Mouse (Mus musculus) limb, embryonic 15.5 days (tissue): ENCODE data around the gene Ntrk2. TPM values are rescaled to one million over a fixed set of nuclear protein-coding genes. Genes with fewer than 3 reads are reported as not detected.

Experiments
- ATAC-seq: fragments of 200-750 bp; cut with Nextera tagmentation; 2 replicates; pipeline ENCODE4 v1.8.0; 2017; ENCODE audit warnings: low read depth, moderate TSS enrichment; ENCODE audit not compliant: insufficient number of reproducible peaks, low FRiP score, low TSS enrichment
- H3K27ac ChIP-seq: fragments of 300-500 bp; sonication (generic); 2 replicates; pipeline ENCODE4 v1.5.1; 2015; ENCODE audit warnings: moderate library complexity, mild to moderate bottlenecking, inconsistent platforms
- H3K27me3 ChIP-seq: fragments of 300-500 bp; sonication (generic); 2 replicates; pipeline ENCODE4 v1.6.1; 2015; ENCODE audit warnings: inconsistent platforms
- H3K36me3 ChIP-seq: fragments of 300-500 bp; sonication (generic); 2 replicates; pipeline ENCODE4 v1.6.1; 2015; ENCODE audit warnings: inconsistent platforms
- H3K4me1 ChIP-seq: fragments of 300-500 bp; sonication (generic); 2 replicates; pipeline ENCODE4 v1.6.1; 2015; ENCODE audit warnings: inconsistent platforms
- H3K4me2 ChIP-seq: fragments of 300-500 bp; sonication (generic); 2 replicates; pipeline ENCODE4 v1.6.1; 2015; ENCODE audit warnings: mild to moderate bottlenecking, inconsistent platforms
- H3K4me3 ChIP-seq: fragments of 300-500 bp; sonication (generic); 2 replicates; pipeline ENCODE4 v1.5.1; 2015; ENCODE audit warnings: mild to moderate bottlenecking, inconsistent platforms
- H3K9ac ChIP-seq: fragments of 300-500 bp; sonication (generic); 2 replicates; pipeline ENCODE4 v1.6.1; 2015; ENCODE audit warnings: inconsistent platforms
- H3K9me3 ChIP-seq: fragments of 300-500 bp; sonication (generic); 2 replicates; pipeline ENCODE4 v1.6.1; 2016; ENCODE audit warnings: inconsistent platforms
- WGBS: fragments of 180-500 bp; shearing (Covaris S2); methylation state at CpG from one replicate; pipeline ENCODE4 v1.1.7; 2015; 5-methylcytosine and 5-hydroxymethylcytosine counted together
- polyA plus RNA-seq: library from polyadenylated mRNA; unstranded; fragments of >200 nt; fragmentation: Nextera tagmentation; extraction: Ambion mirVana; gene quantifications from 2 replicates; pipeline ENCODE4 v1.2.1, GENCODE M21; 2015

The Ntrk2 gene
- polyA plus RNA-seq, 1 experiment from 2014 or later = 17.9 TPM

DNA sequence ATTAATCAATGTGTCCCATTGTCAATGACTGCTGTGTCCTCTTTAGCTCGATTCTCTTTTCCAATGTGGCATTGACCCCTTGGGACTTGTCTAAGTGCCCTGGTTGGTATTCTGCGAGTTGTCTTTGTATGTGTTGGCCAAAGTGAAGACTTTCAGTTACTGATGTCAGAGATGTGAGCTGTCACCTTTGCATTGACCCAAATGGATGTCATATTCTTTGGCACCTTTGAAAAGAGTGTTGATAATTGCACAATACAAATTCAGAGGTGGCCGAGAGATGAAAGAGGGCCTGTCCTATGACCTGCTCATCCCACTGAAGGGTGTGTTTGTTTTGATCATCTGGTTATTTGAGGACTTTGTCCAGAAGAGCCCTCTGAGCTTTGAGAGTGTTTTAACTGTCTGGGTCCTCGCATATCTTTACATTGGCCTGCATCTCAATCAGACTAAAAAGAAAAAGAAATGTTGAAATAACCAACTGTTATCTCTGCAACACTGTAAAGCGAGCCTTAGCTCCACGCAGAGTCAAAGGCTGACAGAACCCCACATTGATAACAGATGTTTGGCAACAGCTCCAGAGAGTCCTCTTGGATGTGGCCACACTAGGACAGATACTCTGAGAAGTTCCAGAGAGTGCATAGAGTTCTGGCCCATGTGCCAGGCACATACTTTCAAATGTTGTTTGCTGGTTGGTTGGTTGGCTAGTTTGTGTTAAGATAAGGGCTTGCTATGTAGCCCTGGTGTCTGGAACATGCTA is 107.9 kb downstream of the Ntrk2 start:
- Histone ChIP-seq H3K4me3 (no peak overlapping the region), H3K36me3 (no peaks in the 10 kb centered on the region), H3K9me3 (no peaks in the 10 kb centered on the region), H3K9ac (no peak overlapping the region), H3K27me3 (no peaks in the 10 kb centered on the region), H3K27ac (no peak overlapping the region), H3K4me2 (no peak overlapping the region), H3K4me1 (no peaks in the 10 kb centered on the region)
- no peak for ATAC-seq
- WGBS = 72% methylated on average over 6 of the region's 6 CpGs

DNA sequence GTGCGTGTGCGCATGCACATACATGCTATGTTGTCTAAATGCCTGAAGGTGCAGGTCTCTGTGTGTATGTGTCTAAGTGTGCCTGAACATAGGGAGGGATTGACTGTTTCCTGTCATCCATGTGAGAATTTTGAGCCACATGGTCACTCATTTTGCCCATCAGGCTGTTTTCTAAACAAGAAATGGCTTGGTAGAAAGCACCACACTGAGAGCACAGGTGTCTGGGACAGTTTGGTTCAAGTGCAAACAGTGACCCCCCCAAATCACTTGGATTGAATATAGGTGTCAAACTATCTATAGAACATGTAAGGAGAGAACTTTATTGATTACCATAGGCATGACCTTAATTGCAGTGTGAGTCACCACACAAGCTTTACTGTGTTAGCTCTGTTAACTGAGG is 110.0 kb downstream of the Ntrk2 start:
- no peak overlapping the region for H3K4me3 ChIP-seq
- H3K27me3 ChIP-seq = no peaks in the 10 kb centered on the region
- H3K36me3 ChIP-seq = no peaks in the 10 kb centered on the region
- H3K9me3 ChIP-seq = no peaks in the 10 kb centered on the region
- 93% methylated on average over 2 of the region's 2 CpGs for WGBS
- 0 out of 2 replicates have a peak, but pooled peaks cover 3% of the 10 kb centered on the region for H3K4me1 ChIP-seq
- no peak overlapping the region for H3K9ac ChIP-seq
- no peak for ATAC-seq
- H3K4me2 ChIP-seq = no peak overlapping the region
- H3K27ac ChIP-seq = no peak overlapping the region

DNA sequence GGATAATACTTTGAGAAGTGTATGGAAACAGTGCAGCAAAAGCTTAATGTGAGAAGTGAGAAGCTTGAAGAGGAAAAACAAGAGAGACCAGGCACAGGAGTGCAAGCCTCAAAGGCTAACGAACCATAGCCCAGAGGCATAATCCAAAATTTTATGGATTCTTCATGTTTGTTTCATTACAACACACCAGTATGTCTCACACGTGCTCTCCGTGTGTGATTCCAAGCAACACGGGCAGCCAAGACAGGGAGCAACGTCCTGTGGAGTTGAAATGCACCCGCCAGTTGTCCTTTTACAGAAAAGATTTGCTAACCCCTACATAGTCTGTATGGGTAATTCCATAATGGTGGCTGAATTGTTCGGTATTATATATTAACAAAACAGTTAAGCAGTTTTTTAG is 113.9 kb downstream of the Ntrk2 start:
- H3K4me2 ChIP-seq = no peak overlapping the region
- H3K36me3 ChIP-seq = no peaks in the 10 kb centered on the region
- ATAC-seq = no peak
- H3K4me1 ChIP-seq = 0 out of 2 replicates have a peak, but pooled peaks cover 3% of the 10 kb centered on the region
- no peak overlapping the region for H3K4me3 ChIP-seq
- H3K9me3 ChIP-seq = no peaks in the 10 kb centered on the region
- whole genome bisulfite sequencing = 64% methylated on average over 7 of the region's 7 CpGs
- H3K9ac ChIP-seq = no peak overlapping the region
- no peaks in the 10 kb centered on the region for H3K27me3 ChIP-seq
- H3K27ac ChIP-seq = no peak overlapping the region

DNA sequence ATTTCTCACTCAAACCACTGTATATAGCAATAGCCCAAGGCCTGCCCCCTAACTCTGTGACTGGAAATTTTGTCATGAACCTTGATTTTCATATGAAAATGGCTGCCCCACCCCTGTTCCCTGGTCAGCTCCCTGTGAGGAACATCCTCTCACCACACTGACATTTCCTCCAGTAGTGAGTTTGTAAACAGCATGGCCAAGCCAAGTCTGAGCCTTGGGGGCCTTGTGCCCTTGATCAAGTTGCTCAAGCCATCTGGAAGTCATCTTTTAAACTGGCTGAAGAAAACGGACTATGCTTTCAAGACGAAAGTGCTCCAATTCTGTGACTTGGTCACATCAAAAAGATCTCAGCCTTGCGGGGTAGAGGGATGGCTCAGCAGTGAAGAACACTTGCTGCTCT is 114.9 kb downstream of the Ntrk2 start:
- H3K27me3 ChIP-seq = no peaks in the 10 kb centered on the region
- H3K4me3 ChIP-seq = no peak overlapping the region
- H3K36me3 ChIP-seq = no peaks in the 10 kb centered on the region
- ATAC-seq = no peak
- 0 out of 2 replicates have a peak, but pooled peaks cover 3% of the 10 kb centered on the region for H3K4me1 ChIP-seq
- H3K9me3 ChIP-seq = no peaks in the 10 kb centered on the region
- H3K9ac ChIP-seq = no peak overlapping the region
- 59% methylated on average over 3 of the region's 3 CpGs for WGBS
- no peak overlapping the region for H3K4me2 ChIP-seq
- no peak overlapping the region for H3K27ac ChIP-seq

DNA sequence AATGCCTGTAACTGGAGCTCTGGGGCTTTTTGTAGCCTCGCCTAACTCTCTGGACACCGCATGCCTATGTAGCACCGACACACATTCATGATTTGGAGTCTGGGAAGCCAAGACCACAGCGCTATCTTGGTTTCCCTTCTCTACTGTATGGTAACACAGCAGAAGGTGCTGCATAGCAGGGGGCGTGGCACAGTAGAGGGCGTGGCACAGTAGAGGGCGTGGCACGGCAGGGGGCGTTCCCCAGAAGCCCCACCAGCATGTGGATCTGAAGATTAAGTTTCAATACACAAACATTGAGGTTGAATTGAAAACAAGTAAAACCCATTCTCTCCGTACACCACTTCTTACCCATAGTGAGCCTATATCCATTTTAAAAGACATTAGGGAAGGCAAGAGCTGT is 115.3 kb downstream of the Ntrk2 start:
- Histone ChIP-seq H3K4me3 (no peak overlapping the region), H3K27me3 (no peaks in the 10 kb centered on the region), H3K4me1 (0 out of 2 replicates have a peak, but pooled peaks cover 3% of the 10 kb centered on the region), H3K27ac (no peak overlapping the region), H3K9me3 (no peaks in the 10 kb centered on the region), H3K36me3 (no peaks in the 10 kb centered on the region), H3K9ac (no peak overlapping the region), H3K4me2 (no peak overlapping the region)
- WGBS = 83% methylated on average over 10 of the region's 10 CpGs
- ATAC-seq = no peak

DNA sequence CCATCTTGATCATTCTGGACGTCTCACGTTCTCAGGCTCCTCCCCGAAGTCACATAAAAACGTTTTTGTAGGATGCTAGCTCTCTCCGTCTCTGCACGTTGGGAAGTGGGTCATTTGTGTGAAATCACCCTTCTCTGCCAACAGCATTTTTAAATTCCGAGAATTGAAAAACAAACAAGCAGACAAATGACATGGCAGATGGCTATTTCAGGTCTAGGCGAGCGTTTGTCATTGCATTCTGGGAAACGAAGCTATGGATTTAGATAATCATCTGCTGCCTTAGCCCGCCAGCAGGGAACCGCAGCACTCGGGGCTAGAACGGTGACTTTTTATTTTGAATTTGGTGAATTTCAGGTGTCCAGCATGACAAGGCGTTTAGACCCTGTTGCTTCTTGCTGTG is 115.8 kb downstream of the Ntrk2 start:
- Histone ChIP-seq H3K36me3 (no peaks in the 10 kb centered on the region), H3K4me2 (no peak overlapping the region), H3K9me3 (no peaks in the 10 kb centered on the region), H3K4me3 (no peak overlapping the region), H3K9ac (no peak overlapping the region), H3K4me1 (0 out of 2 replicates have a peak, but pooled peaks cover 3% of the 10 kb centered on the region), H3K27me3 (no peaks in the 10 kb centered on the region), H3K27ac (no peak overlapping the region)
- WGBS = 82% methylated on average over 15 of the region's 15 CpGs
- no peak for ATAC-seq

DNA sequence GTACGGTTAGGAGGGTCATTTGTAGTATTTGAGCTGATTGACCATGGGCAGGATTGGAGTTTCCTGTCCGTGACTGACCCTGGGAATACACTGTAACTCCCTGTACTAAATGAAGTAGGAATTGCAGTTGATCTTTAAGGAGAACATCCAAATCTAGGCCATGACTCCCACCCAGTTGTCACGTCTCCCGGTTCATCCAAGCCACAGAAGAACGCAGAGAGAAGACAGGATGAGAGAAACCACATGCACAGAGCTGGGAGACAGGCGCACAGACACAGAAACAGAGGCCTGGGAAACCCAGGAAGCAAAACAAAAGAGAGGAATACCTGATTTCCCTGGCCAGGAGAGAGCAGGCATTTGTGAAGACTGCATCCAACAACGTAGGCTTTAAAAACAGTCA is 117.1 kb downstream of the Ntrk2 start:
- H3K27me3 ChIP-seq = no peaks in the 10 kb centered on the region
- H3K4me2 ChIP-seq = no peak overlapping the region
- no peak overlapping the region for H3K27ac ChIP-seq
- 81% methylated on average over 7 of the region's 7 CpGs for WGBS
- no peaks in the 10 kb centered on the region for H3K36me3 ChIP-seq
- no peak overlapping the region for H3K9ac ChIP-seq
- H3K9me3 ChIP-seq = no peaks in the 10 kb centered on the region
- no peak for ATAC-seq
- 0 out of 2 replicates have a peak, but pooled peaks cover 3% of the 10 kb centered on the region for H3K4me1 ChIP-seq
- H3K4me3 ChIP-seq = no peak overlapping the region

DNA sequence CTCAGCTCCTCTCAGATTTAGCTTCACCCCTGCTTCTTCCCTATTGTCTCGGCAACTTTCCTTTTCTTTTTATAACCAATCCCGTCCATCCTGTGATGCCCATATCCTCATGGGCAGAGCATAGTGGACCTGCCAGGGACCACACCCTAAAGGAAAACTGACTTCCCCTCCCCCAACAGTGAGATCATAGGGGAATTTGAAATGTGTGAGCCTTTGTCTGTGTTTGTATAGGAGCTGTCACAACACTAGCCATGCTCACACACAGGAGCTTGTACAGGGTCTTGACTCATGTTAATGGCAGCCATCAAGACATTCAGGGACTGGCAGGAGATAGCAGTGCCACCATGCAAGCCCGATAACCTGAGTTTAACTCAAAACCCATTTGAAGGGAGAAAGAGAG is 118.1 kb downstream of the Ntrk2 start:
- no peak overlapping the region for H3K9ac ChIP-seq
- H3K9me3 ChIP-seq = no peaks in the 10 kb centered on the region
- WGBS = 59% methylated on average over 3 of the region's 3 CpGs
- H3K36me3 ChIP-seq = no peaks in the 10 kb centered on the region
- H3K27me3 ChIP-seq = no peaks in the 10 kb centered on the region
- no peak overlapping the region for H3K27ac ChIP-seq
- no peak overlapping the region for H3K4me3 ChIP-seq
- ATAC-seq = no peak
- H3K4me2 ChIP-seq = no peak overlapping the region
- H3K4me1 ChIP-seq = 0 out of 2 replicates have a peak, but pooled peaks cover 3% of the 10 kb centered on the region

DNA sequence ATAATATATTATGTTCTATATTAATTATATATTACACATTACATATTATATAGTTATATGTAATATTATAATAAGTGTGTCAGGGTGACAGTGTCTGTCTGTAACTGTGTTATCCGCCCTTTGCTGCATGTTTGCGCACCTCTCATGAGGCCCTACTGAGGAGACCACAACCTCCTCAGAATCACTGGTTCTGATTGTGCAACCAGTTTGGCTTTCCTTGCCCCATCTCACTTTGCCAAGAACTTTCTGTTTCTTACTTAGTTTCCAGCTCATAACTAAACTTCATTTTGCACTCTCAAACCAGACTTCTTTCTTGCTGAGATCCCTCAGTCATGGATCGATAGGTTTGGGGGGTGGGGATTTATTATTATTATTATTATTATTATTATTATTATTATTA is 120.8 kb downstream of the Ntrk2 start:
- no peaks in the 10 kb centered on the region for H3K27me3 ChIP-seq
- no peak overlapping the region for H3K9ac ChIP-seq
- WGBS = 91% methylated on average over 3 of the region's 3 CpGs
- H3K4me2 ChIP-seq = no peak overlapping the region
- no peak overlapping the region for H3K4me3 ChIP-seq
- H3K9me3 ChIP-seq = no peaks in the 10 kb centered on the region
- H3K27ac ChIP-seq = no peak overlapping the region
- no peaks in the 10 kb centered on the region for H3K36me3 ChIP-seq
- no peak for ATAC-seq
- no peaks in the 10 kb centered on the region for H3K4me1 ChIP-seq

DNA sequence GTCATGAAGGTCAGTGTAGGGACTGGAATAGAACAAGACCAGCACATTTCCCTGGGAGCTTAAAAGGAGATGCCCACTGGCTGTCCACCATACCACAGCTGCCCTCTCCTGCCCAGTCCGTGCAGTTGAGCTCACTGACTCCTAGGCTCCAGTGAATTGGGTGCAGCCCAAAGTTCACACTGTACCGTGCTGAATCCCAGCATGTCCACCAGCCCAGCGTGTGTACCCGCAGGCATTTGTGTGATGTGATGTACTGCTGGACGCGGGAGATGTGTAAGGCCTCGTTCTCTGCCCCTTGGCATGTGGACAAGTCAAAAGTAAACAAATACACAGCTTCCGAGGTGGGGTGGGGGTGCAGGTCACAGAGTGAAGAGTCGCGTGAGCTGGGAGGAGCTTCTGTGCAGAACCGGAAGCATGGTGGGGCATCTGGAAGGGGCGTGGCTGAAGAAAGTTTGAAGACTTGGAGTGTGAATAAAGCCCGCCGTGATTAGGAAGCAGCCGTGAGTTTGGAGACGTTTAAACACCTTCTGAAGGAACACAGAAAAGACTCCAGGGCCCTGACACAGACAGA is 121.4 kb downstream of the Ntrk2 start:
- Histone ChIP-seq H3K4me1 (no peaks in the 10 kb centered on the region), H3K4me3 (no peak overlapping the region), H3K27ac (no peak overlapping the region), H3K4me2 (no peak overlapping the region), H3K36me3 (no peaks in the 10 kb centered on the region), H3K9me3 (no peaks in the 10 kb centered on the region), H3K9ac (no peak overlapping the region), H3K27me3 (no peaks in the 10 kb centered on the region)
- 74% methylated on average over 16 of the region's 16 CpGs for WGBS
- ATAC-seq = no peak

DNA sequence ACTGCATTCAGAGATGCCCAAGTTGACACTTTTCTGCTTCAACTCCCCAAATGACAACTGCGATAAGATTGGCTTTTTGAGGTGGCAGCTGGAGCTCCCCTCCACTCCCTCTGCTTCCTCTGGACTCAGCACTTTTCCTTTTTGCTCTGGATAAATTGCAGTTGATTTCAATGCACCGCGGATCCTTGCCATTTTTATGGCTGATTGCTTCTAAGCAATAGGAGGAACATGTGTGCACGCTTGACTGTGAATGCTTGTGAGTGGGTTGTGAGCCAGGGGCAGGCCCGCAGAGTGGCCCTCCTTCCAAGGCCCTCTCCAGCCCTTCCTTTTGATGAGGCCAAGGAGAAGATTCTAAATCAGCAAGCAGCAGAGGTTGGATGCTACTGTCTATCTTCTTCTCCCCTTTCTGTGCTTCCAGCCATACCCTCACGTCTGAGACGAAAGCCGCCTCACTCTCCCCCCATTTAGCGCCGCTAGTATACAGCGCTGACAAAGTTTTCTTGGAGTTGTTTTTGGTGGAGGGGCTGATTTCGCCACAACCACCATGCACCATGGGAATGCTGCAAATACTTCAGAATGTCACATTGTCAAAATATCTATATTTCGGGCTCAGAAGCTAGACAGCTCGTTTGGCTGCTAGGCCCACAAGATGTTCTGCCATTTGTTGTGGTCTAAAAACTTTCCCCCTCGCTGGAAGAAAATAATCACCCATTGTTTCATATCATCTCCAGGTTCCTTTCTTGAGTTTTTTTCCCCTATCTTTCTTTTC is 122.5 kb downstream of the Ntrk2 start:
- Histone ChIP-seq H3K4me1 (no peaks in the 10 kb centered on the region), H3K36me3 (no peaks in the 10 kb centered on the region), H3K4me2 (no peak overlapping the region), H3K4me3 (no peak overlapping the region), H3K9me3 (no peaks in the 10 kb centered on the region), H3K27me3 (no peaks in the 10 kb centered on the region), H3K9ac (no peak overlapping the region), H3K27ac (no peak overlapping the region)
- WGBS = 88% methylated on average over 15 of the region's 15 CpGs
- no peak for ATAC-seq

DNA sequence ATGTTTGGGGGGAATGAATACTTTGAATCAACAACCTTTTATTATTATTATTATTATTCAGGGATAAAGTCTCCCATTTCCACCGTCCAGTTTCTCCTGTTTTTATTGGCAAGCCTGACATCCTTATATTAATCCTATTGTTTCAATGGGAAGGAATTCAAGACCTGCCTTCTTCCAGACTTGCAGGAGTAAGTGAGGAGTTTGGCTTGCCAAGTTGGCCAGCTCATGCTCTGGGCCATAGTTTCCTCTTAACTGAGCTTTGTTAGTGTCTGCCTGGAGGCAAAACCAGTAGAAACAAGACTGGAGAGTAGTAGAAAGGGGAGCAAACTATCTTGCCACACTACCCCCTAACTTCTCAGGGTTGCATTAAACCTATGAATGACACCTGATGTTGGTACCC is 123.8 kb downstream of the Ntrk2 start:
- no peaks in the 10 kb centered on the region for H3K9me3 ChIP-seq
- no peaks in the 10 kb centered on the region for H3K36me3 ChIP-seq
- WGBS = 42% methylated on average over 1 of the region's 1 CpGs
- no peaks in the 10 kb centered on the region for H3K4me1 ChIP-seq
- ATAC-seq = no peak
- no peak overlapping the region for H3K4me3 ChIP-seq
- no peak overlapping the region for H3K9ac ChIP-seq
- no peak overlapping the region for H3K27ac ChIP-seq
- H3K4me2 ChIP-seq = no peak overlapping the region
- no peaks in the 10 kb centered on the region for H3K27me3 ChIP-seq
